Mouse (Mus musculus): ENCODE data around the gene Cblb. TPM values are rescaled to one million over a fixed set of nuclear protein-coding genes. Genes with fewer than 3 reads are reported as not detected.

The Cblb gene
- polyA plus RNA-seq, 1 experiment from 2014 or later = 19.3 TPM

DNA sequence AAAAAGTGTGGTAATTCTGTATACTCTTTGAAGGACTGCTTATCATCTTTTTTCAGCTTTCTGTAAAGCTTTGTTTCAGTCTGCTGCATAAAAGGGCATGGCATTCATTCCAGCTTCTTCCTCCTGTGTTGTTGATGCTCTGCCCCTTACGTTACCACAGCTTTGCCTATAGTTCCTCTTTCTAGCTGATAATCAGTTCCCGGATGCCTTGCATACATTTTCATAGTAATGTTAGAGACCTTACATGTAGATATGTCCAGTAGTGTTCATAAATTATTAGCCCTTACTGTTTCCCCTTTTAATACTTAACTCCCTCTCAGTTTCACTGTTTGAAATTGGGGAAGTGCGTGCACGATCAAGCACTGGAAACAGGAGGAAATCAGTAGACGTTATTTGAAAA, 113.8 kb downstream of the Cblb start:
- H3K4me2 ChIP-seq = no peak overlapping the region
- no peak overlapping the region for H3K9ac ChIP-seq
- H3K4me3 ChIP-seq (replicated peaks) = no peak overlapping the region
- H3K9me3 ChIP-seq (replicated peaks) = no peaks in the 10 kb centered on the region
- no peaks in the 10 kb centered on the region for H3K27me3 ChIP-seq
- ATAC-seq (replicated peaks; ENCODE audit: low FRiP score) = peak; percentile 55; the same call in 1 of the 2 replicates
- H3K4me1 ChIP-seq = 0 out of 2 replicates have a peak, but pooled peaks cover 4% of the 10 kb centered on the region
- 66% methylated on average over 5 of the region's 5 CpGs for WGBS
- peaks cover 55% of the 10 kb centered on the region for H3K36me3 ChIP-seq
- H3K27ac ChIP-seq = no peak overlapping the region

DNA sequence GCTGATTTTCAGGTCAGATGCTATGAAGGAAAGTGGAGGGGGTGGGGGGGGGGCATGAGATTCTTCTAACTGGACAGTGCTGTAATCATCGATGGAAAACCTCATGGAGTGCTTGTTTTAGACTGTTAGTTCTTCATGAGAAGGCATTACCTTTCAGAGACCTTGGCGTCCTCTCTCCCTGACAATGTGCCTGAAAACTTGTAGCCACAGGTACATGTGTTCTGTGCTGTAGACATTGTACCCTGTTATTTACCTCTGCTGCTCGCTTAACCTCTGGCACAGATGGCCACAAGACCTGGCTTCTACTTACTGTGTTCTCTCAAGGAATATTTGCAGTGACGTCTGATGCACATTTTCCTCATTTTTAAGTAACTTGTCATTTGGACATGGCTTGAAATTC, 114.5 kb downstream of the Cblb start:
- no peak overlapping the region for H3K4me3 ChIP-seq (replicated peaks)
- no peak overlapping the region for H3K4me2 ChIP-seq
- H3K27ac ChIP-seq = no peak overlapping the region
- 0 out of 2 replicates have a peak, but pooled peaks cover 4% of the 10 kb centered on the region for H3K4me1 ChIP-seq
- H3K9ac ChIP-seq = no peak overlapping the region
- no peaks in the 10 kb centered on the region for H3K27me3 ChIP-seq
- whole genome bisulfite sequencing = 84% methylated on average over 4 of the region's 4 CpGs
- peaks cover 55% of the 10 kb centered on the region for H3K36me3 ChIP-seq
- no peaks in the 10 kb centered on the region for H3K9me3 ChIP-seq (replicated peaks)
- ATAC-seq (replicated peaks; ENCODE audit: low FRiP score) = no peak

DNA sequence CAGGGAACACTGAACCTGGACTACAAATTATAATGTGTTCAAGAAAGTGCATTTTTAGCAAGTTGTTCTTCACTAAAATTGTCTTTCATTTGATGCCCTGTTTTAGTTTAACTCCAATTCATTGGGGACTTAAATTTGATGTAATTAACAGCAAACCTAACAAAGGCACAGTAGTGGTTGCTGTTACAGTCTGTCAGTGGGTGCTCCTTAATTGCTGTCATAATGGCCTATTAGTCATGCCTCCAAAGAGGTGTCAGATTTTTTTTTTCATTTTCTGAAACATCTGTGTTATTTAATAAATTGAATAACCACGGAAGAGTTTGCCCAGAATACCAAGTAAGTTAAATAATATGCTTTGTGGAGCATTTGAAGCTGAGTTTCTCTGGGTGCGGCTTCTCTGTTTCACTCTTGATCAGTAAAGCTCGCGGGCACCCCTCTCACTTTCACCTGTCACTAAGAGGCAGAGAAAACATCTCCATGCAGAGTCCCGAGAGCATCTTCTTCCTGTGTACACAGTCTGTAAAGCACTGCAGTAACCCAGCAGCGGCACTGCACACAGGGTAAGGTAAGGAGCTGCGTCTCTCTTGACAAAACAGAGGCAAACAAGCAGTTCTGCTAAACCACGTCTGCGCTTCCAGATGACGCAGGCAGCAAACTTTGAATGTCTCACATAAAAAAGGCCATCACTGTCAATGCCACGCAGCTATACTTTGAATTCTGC, 116.1 kb downstream of the Cblb start:
- H3K9me3 ChIP-seq (replicated peaks) = no peaks in the 10 kb centered on the region
- peaks cover 51% of the 10 kb centered on the region for H3K36me3 ChIP-seq
- 0 out of 2 replicates have a peak, but pooled peaks cover 4% of the 10 kb centered on the region for H3K4me1 ChIP-seq
- no peak overlapping the region for H3K4me2 ChIP-seq
- no peaks in the 10 kb centered on the region for H3K27me3 ChIP-seq
- no peak overlapping the region for H3K27ac ChIP-seq
- H3K4me3 ChIP-seq (replicated peaks) = no peak overlapping the region
- WGBS = 74% methylated on average over 11 of the region's 11 CpGs
- ATAC-seq (replicated peaks; ENCODE audit: low FRiP score) = no peak
- no peak overlapping the region for H3K9ac ChIP-seq

DNA sequence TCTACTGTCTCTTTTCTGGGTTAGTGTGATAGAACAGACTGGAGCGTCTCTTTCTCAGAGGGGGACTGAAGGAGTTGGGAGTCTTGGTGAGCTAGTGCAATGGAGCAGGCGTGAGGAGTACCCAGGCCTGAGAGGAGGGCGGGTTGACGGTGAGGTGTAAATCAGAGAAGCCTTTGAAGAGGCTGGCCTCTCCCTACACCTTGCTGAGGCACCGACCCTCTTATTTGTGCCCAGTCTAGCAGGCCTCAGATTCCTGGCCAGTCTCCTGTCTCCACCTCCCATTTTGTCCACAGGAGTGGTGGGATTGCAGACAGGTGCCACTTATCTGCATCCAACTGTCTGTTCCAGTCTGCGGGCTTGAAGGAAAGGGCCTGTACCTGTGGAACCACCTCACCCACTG, 117.0 kb downstream of the Cblb start:
- Histone ChIP-seq H3K9me3 (replicated peaks) (no peaks in the 10 kb centered on the region), H3K9ac (no peak overlapping the region), H3K4me3 (replicated peaks) (no peak overlapping the region), H3K27ac (no peak overlapping the region), H3K27me3 (no peaks in the 10 kb centered on the region), H3K36me3 (peaks cover 51% of the 10 kb centered on the region), H3K4me2 (no peak overlapping the region), H3K4me1 (0 out of 2 replicates have a peak, but pooled peaks cover 4% of the 10 kb centered on the region)
- ATAC-seq (replicated peaks; ENCODE audit: low FRiP score) = 0 out of 2 replicates have a peak, but pooled peaks have one; percentile 56
- WGBS = 53% methylated on average over 6 of the region's 6 CpGs

DNA sequence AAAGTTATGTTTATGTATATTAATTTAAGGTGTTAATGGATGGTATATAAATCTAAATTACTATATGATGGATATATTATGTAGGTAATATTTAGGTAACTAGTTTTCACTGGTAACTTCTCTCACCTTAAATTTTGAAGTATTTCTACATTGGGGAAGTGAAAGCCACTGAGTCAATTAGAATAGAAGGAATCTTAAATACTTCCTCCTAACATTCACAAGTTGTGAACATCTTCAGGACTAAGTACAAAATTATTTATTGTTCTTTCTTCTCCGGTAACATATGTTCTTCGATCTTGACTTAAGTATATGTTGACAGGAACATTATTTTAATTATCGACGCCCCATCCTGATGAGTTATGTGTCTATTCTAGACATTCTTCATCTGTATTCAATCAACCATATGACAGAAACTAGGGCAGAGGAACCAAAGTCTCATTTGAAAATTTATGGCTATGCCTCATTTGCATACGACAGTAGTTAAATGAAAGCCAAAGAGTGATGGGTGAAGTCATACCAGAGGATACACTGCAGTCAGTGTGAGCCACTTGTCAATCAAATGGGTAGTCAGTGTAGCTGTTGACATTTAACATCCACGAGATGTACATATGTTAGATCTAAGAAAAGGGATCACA, 118.2 kb downstream of the Cblb start:
- no peak overlapping the region for H3K4me3 ChIP-seq (replicated peaks)
- H3K4me1 ChIP-seq = 0 out of 2 replicates have a peak, but pooled peaks cover 4% of the 10 kb centered on the region
- no peak overlapping the region for H3K27ac ChIP-seq
- H3K36me3 ChIP-seq = peaks cover 49% of the 10 kb centered on the region
- ATAC-seq (replicated peaks; ENCODE audit: low FRiP score) = no peak
- H3K4me2 ChIP-seq = no peak overlapping the region
- H3K9ac ChIP-seq = no peak overlapping the region
- no peaks in the 10 kb centered on the region for H3K27me3 ChIP-seq
- H3K9me3 ChIP-seq (replicated peaks) = no peaks in the 10 kb centered on the region
- WGBS = 83% methylated on average over 6 of the region's 6 CpGs

DNA sequence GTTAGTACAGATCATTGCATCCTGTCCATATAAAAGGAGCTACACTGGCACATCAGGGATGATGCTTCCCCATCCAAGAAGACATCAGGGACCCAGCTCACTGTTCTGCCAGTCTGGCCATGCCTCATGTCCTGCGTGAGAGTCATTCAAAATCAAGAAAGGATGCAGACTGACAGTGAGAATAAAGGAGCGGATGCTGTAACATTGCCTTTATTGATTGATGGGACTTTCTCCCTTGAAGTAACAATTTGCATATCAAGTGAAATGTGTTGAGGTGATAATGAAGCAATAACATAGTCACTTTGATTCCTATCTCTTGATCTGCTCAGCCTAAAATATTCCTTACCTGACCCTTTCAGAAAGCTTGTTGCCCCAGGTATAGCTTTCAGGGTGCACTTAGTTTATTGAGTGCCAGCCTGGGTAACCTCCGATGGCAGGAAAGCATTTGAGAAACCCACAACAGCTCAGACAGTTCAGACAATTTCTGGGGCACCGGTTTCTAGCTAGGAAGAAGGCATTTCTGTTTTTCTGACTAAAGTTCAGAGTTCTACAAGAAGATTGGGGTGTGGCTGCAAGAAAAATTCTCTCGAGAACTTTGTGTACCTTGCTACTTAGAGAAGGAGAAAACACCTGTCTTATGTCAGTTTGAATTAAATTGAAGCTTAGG, 124.1 kb downstream of the Cblb start:
- Histone ChIP-seq H3K9ac (no peak overlapping the region), H3K4me2 (no peak overlapping the region), H3K27ac (no peak overlapping the region), H3K4me1 (no peaks in the 10 kb centered on the region), H3K36me3 (peaks cover 60% of the 10 kb centered on the region), H3K27me3 (no peaks in the 10 kb centered on the region), H3K4me3 (replicated peaks) (no peak overlapping the region), H3K9me3 (replicated peaks) (no peaks in the 10 kb centered on the region)
- ATAC-seq (replicated peaks; ENCODE audit: low FRiP score) = no peak
- 80% methylated on average over 5 of the region's 5 CpGs for WGBS

DNA sequence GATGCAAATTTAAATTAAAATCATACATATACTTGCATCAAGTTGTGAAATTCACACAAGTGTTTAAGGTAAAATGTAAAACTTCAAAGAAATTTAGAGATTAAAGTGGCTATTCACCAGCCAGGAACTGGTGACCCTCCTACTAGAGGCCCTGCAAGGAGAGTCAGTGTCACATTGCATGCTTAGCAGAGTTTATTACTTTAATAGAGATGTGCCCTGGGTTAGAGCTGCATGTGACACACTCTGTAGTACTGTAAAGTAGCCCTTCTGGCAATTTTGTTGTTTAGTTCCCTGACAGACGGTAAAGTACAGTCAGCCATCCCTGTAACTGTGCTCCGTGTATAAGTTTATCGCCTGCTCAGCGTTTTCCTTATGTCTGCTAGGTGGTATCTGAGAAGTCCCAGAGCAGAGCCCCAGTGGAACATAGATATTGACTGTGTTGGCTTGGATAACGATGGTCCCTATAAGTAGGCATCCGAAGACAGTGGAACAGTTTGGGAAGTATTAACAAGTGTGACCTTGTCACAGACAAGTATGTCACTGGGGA, 129.0 kb downstream of the Cblb start:
- no peak overlapping the region for H3K9ac ChIP-seq
- 83% methylated on average over 6 of the region's 6 CpGs for WGBS
- H3K4me2 ChIP-seq = no peak overlapping the region
- peak; percentile 60 for ATAC-seq (replicated peaks; ENCODE audit: low FRiP score)
- no peak overlapping the region for H3K27ac ChIP-seq
- H3K4me1 ChIP-seq = no peaks in the 10 kb centered on the region
- no peaks in the 10 kb centered on the region for H3K9me3 ChIP-seq (replicated peaks)
- no peaks in the 10 kb centered on the region for H3K27me3 ChIP-seq
- H3K4me3 ChIP-seq (replicated peaks) = no peak overlapping the region
- peaks cover 51% of the 10 kb centered on the region for H3K36me3 ChIP-seq

DNA sequence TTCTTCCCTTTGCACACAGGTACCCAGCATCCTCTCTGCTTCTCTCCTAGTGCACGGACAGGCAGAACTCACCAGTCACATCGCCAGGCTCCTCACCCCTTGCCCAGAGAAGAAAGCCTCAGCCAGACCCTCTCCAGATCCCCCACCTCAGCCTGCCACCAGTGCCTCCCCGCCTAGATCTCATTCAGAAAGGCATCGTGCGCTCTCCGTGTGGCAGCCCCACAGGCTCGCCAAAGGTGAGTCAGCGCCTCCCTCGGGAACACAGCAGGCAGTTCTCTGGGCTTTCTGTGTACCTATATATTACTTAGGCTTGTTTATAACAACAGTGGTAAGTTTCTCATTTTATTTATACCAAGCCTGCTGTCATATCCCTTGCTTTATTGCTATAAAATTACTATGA, 133.2 kb downstream of the Cblb start:
- 90% methylated on average over 9 of the region's 9 CpGs for WGBS
- Histone ChIP-seq H3K36me3 (peaks cover 50% of the 10 kb centered on the region), H3K27ac (no peak overlapping the region), H3K27me3 (no peaks in the 10 kb centered on the region), H3K9ac (no peak overlapping the region), H3K4me1 (no peaks in the 10 kb centered on the region), H3K4me2 (no peak overlapping the region), H3K4me3 (replicated peaks) (no peak overlapping the region), H3K9me3 (replicated peaks) (no peaks in the 10 kb centered on the region)
- ATAC-seq (replicated peaks; ENCODE audit: low FRiP score) = no peak

DNA sequence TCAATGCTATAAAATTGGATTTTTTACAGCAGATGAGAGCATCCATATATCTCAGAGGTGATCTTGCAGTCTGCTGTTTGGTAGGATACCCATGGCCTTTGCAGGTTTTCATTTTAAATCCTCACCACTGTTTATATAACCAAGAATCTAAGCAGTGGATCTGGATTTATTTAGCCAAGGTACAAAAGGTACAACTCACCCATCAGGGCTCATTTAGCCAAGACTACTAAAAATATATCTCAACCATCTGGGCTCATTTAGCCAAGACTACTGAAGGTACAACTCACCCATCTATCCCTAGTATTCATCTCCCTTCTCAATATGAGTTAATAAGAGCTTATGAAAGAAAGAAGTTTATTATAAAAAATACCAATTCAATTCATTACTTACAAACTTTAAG, 142.2 kb downstream of the Cblb start:
- ATAC-seq (replicated peaks; ENCODE audit: low FRiP score) = no peak
- Histone ChIP-seq H3K36me3 (peaks cover 49% of the 10 kb centered on the region), H3K4me3 (replicated peaks) (no peak overlapping the region), H3K27ac (no peak overlapping the region), H3K4me1 (no peaks in the 10 kb centered on the region), H3K9ac (no peak overlapping the region), H3K4me2 (no peak overlapping the region), H3K27me3 (no peaks in the 10 kb centered on the region), H3K9me3 (replicated peaks) (no peaks in the 10 kb centered on the region)

DNA sequence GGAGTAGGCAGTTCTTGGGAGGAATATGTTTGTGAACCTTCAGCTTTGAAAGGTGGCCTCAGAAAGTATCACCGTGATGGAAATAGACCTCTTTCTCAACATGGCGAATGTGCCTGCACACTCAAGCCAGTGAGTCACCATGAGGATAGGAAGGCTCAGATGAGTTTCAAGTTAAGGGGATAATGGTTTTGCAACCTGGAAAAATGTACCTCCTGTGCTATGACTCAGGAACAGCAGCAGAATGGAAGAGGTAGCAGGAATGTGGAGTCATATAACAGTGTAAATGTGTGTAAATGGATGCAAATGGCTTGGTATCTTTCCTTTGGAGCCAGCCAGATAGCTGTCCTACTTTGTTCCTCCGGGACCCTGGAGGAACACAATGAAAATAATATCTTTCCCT, 148.8 kb downstream of the Cblb start:
- H3K4me1 ChIP-seq = 0 out of 2 replicates have a peak, but pooled peaks cover 4% of the 10 kb centered on the region
- no peaks in the 10 kb centered on the region for H3K27me3 ChIP-seq
- H3K9ac ChIP-seq = no peak overlapping the region
- H3K4me3 ChIP-seq (replicated peaks) = no peak overlapping the region
- H3K9me3 ChIP-seq (replicated peaks) = no peaks in the 10 kb centered on the region
- no peak overlapping the region for H3K4me2 ChIP-seq
- 96% methylated on average over 3 of the region's 3 CpGs for WGBS
- H3K36me3 ChIP-seq = peaks cover 42% of the 10 kb centered on the region
- no peak overlapping the region for H3K27ac ChIP-seq
- no peak for ATAC-seq (replicated peaks; ENCODE audit: low FRiP score)

DNA sequence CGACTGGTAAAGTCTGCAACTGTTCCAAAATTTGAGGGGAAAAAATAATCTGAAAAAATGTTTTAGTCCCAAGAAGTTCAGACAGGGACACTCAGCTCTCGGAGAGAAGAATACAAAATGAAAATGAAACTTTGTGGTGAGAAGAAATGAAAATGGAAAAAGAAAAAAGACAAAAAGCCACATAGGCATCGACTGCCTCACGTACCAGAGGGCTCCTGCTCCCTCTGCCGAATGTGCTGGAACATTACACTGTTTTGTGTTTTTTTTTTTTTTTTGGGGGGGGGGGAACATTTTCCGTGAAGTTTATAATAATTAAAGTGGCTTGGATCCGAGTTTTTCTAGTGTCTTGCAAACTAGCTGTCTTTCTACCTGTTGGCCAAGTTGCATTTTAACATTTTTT, 151.0 kb downstream of the Cblb start:
- 87% methylated on average over 7 of the region's 7 CpGs for WGBS
- Histone ChIP-seq H3K4me3 (replicated peaks) (no peak overlapping the region), H3K27me3 (no peaks in the 10 kb centered on the region), H3K9me3 (replicated peaks) (no peaks in the 10 kb centered on the region), H3K4me2 (no peak overlapping the region), H3K36me3 (peaks cover 52% of the 10 kb centered on the region), H3K4me1 (0 out of 2 replicates have a peak, but pooled peaks cover 4% of the 10 kb centered on the region), H3K9ac (no peak overlapping the region), H3K27ac (no peak overlapping the region)
- no peak for ATAC-seq (replicated peaks; ENCODE audit: low FRiP score)

DNA sequence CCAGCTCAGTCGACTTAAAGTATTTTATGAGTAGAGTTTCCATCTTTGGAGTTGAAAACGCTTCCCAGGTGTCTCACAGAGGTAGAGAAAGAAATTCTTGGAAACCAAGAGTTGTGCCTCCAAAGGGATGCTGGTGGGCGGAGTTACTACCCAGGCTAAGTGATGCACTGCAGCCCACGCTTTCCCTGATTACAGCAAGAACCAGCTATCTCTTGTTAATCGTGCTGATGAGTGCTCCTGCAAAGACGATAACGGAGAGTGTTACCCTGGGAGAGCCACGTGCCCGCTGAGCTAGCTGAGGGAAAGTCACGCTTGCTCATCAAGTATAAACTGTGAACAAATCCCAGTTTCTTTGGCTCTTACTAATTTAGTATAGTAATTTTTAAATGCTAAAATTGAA, 153.3 kb downstream of the Cblb start:
- 88% methylated on average over 10 of the region's 10 CpGs for WGBS
- H3K9me3 ChIP-seq (replicated peaks) = no peaks in the 10 kb centered on the region
- ATAC-seq (replicated peaks; ENCODE audit: low FRiP score) = no peak
- no peaks in the 10 kb centered on the region for H3K27me3 ChIP-seq
- no peak overlapping the region for H3K4me3 ChIP-seq (replicated peaks)
- no peak overlapping the region for H3K9ac ChIP-seq
- H3K27ac ChIP-seq = no peak overlapping the region
- H3K36me3 ChIP-seq = peaks cover 53% of the 10 kb centered on the region
- no peak overlapping the region for H3K4me2 ChIP-seq
- no peaks in the 10 kb centered on the region for H3K4me1 ChIP-seq

Data from kidney, embryonic 15.5 days (tissue).